Mouse (Mus musculus): ENCODE measurements around the gene Cgnl1. TPM values are rescaled to one million over a fixed set of nuclear protein-coding genes. Genes with fewer than 3 reads are reported as not detected.

Cgnl1 gene
- polyA plus RNA-seq, 1 experiment, result 24.6 TPM

DNA sequence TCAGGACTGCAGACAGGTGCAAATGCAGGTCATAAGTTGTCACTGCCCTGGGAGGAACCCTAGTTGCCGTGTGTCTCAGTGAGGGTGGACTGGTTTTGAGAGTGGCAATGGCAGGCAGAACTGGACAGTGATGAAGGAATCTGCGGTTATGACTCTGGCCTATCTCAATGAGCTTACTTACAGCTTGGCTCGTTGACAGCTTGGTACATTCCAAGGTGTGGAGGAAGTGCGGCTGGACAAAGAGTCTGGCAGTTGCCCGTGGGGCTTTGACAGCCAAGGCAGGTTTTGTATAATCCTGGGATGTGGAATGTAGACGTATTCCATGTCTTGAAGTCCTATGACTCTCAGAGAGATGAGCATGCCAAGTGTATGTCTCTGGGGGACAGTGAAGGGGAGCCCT lies 162.4 kb downstream of the Cgnl1 start:
- TF ChIP-seq CTCF (IDR thresholded peaks at IDR 0.05; ENCODE audit: borderline replicate concordance, insufficient read depth, low read length) (no peak), POLR2A (IDR thresholded peaks at IDR 0.05; ENCODE audit: low read depth, low read length) (no peak)
- H3K4me1 ChIP-seq (ENCODE audit: control insufficient read depth, insufficient read depth, low read length), result no peaks in the 10 kb centered on the region
- no peak overlapping the region for H3K4me3 ChIP-seq (ENCODE audit: insufficient read depth, low read length)
- H3K27ac ChIP-seq (ENCODE audit: insufficient read depth, low read length), result no peak overlapping the region

DNA sequence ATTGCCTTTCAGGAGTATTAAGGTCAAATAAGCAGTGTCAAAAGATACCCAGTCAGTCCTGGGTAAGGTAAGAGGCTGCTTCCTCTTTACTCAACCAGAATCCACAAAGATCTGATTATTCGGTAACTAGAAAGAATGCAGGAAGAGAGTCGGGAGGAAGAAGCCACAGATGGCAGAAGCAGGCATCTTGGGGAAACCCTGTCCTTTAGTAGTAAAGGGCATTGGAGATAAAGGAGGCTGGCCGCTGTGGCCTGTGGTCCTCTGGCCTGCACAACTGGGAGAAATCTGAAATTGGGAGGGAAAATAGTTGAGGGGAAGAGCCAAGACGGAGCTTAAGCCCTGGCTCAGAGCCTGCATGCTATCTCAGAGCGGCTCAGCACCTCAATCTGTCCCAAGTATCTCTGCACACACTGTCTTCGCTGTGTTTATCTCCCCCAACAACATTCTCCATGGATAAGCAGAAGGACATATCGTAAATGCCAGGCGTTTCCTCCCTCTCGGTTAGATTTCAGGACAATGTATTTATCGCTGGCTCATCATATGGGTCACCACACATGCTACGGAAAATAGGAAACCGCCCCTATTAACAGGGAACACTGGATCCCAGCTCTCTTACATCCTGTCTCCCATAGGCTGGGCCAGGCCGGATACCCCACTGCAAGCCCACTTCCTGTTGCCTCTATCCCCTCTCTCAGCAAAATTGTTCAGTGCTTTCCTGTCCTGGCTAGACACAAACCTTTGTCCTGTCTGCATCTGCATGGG lies 164.9 kb downstream of the Cgnl1 start:
- Histone ChIP-seq H3K4me3 (ENCODE audit: insufficient read depth, low read length) (no peak overlapping the region), H3K27ac (ENCODE audit: insufficient read depth, low read length) (no peak overlapping the region), H3K4me1 (ENCODE audit: control insufficient read depth, insufficient read depth, low read length) (no peaks in the 10 kb centered on the region)
- TF ChIP-seq CTCF (IDR thresholded peaks at IDR 0.05; ENCODE audit: borderline replicate concordance, insufficient read depth, low read length) (no peak), POLR2A (IDR thresholded peaks at IDR 0.05; ENCODE audit: low read depth, low read length) (no peak)

DNA sequence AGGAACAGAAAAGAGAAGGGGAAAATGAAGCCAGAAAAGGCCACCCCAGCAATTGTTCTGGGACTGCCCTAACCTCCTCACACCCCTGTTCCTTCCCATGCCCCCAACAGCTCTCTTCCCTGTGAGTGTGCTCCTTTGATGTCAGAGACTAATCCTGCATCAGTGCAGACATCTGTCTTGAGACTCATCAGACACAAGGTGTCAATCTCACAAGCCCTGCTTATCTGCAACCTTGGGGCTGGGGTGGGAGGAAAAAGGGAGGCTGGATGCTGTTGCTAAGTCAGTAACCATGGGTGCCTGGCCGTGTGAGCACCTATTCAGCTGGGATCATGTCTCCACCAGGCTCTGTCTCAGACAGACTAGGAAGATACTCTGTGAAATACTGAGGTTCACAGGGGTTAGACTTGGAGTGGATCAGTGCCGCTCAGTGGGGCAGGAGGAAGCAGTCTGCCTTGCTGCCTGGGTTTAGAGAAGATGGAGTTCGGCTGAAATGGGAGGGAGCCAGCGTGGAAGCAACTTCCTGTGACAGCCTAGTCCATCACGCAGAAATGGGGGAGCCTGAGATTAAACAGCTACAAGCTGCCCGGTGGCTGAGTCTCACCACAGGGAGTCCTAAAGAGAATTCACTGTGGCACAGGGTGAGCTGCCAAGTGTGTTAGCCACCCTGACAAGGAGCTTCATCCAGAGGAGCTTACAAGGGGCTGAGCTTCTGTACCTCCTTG lies 166.3 kb downstream of the Cgnl1 start:
- H3K4me3 ChIP-seq (ENCODE audit: insufficient read depth, low read length), result no peak overlapping the region
- no peak overlapping the region for H3K27ac ChIP-seq (ENCODE audit: insufficient read depth, low read length)
- no peaks in the 10 kb centered on the region for H3K4me1 ChIP-seq (ENCODE audit: control insufficient read depth, insufficient read depth, low read length)
- TF ChIP-seq CTCF (IDR thresholded peaks at IDR 0.05; ENCODE audit: borderline replicate concordance, insufficient read depth, low read length) (no peak), POLR2A (IDR thresholded peaks at IDR 0.05; ENCODE audit: low read depth, low read length) (no peak)

DNA sequence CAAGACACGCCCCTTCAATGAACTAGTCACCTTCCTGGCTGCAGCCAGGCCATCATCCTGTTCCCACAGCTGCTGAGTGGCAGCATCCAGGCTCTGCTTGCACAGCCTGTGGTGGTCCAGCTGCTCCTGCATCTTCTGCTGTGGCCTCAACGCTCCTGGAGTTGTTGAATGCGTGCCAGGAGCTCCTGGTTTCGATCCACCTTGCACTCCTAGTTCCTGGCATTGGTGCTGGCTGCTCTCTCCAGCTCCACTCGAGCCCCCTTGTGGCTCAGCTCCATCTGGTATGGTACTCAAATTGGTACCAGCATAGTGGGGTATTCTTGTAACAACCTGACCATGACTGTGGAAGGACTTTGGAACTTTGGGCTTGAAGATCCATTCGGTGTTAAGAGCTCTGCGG lies 171.5 kb downstream of the Cgnl1 start:
- no peak overlapping the region for H3K4me3 ChIP-seq (ENCODE audit: insufficient read depth, low read length)
- TF ChIP-seq CTCF (IDR thresholded peaks at IDR 0.05; ENCODE audit: borderline replicate concordance, insufficient read depth, low read length) (no peak), POLR2A (IDR thresholded peaks at IDR 0.05; ENCODE audit: low read depth, low read length) (no peak)
- no peak overlapping the region for H3K27ac ChIP-seq (ENCODE audit: insufficient read depth, low read length)
- no peaks in the 10 kb centered on the region for H3K4me1 ChIP-seq (ENCODE audit: control insufficient read depth, insufficient read depth, low read length)

DNA sequence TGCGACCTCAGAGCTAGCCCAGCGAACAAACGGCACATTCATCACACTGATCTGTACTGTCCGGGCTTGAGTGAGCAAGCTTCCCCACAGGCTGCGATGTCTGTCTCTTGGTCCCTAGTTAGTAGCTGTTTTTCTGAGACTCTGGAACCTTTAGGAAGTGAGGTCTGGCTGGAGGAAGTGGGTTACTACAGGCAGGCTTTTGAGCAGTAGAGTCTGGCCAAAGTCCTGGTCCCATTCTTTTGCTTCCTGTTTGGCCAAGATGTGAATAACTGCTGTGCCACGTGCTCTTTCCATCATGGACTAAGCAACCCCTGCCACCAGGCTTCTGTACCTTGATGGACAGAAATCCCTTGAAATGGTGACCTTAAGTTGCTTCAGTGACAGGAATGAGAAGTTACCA lies 174.5 kb downstream of the Cgnl1 start:
- TF ChIP-seq CTCF (IDR thresholded peaks at IDR 0.05; ENCODE audit: borderline replicate concordance, insufficient read depth, low read length) (no peak), POLR2A (IDR thresholded peaks at IDR 0.05; ENCODE audit: low read depth, low read length) (no peak)
- Histone ChIP-seq H3K27ac (ENCODE audit: insufficient read depth, low read length) (no peak overlapping the region), H3K4me1 (ENCODE audit: control insufficient read depth, insufficient read depth, low read length) (no peaks in the 10 kb centered on the region), H3K4me3 (ENCODE audit: insufficient read depth, low read length) (no peak overlapping the region)

DNA sequence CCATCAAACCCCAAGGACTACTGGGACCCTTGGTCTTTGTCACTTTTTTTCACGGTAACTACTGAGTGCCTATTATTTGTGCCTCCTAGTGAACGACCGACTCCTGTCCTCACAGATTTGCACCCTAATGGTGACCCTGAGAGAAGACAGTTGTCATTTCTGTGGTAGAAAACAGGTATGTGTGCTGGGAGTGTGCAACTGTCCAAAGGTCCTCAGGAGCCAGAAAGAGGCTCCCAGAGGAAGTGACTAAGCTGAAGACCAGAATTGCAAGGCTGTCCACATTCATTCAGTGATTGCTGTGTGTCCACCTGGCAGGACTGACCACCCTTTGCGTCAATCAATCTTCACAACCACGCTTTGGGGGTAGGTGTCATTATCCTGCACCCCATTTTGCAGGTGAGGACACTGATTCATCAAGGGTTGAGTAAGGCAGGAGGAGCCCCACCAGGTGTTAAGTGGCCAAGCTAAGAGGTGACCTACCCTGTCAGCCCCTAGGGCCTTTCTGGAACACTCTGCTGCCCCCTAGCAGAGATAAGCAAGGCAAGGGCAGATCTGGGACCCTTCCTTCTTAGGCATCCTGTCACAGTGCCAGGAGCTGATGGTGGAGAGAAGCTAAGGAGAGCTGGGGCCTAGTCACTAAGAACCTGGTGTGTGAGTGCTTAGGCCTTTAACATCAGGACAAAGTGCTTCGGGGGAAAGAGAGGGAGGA lies 178.7 kb downstream of the Cgnl1 start:
- Histone ChIP-seq H3K4me3 (ENCODE audit: insufficient read depth, low read length) (peak overlapping the region; percentile 19), H3K4me1 (ENCODE audit: control insufficient read depth, insufficient read depth, low read length) (no peaks in the 10 kb centered on the region), H3K27ac (ENCODE audit: insufficient read depth, low read length) (no peak overlapping the region)
- no peak for TF ChIP-seq POLR2A (IDR thresholded peaks at IDR 0.05; ENCODE audit: low read depth, low read length)
- TF ChIP-seq CTCF (IDR thresholded peaks at IDR 0.05; ENCODE audit: borderline replicate concordance, insufficient read depth, low read length), result no peak

DNA sequence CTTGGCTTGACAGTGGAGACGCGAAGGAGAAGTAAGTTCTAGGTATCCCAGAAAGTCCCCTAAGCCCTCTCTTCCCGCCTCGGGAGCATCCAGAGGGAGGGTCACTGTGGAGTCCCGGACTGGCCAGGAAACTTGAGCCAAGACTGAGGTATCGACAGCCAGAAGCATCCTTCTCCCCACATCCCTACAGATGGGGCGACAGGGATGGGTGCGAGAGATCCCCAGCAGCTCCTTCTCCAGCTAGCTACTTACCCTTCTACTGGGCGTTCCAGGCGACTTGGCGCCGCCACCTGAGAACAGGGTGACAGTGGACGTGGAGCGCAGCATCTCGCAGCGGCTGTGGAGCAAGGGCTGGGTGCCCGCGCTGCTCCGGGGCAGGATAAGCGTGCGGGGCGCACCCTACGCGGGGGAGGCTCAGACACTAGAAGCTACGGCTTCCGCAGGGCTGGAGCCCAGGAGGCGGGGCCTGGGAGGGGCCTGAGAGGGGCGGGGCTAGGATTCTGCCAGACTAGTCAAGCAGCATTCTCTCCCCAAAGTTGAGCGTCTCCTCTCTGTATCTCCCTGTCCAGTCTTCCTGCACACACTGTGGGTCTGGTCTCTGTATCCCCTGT lies 179.4 kb downstream of the Cgnl1 start, which contains the start of gene Myzap:
Gene Myzap (minus strand): TSS at position 423 of the 611 bp plus-strand sequence.
- peak within 1 kb of the TSS; percentile 46 for H3K4me3 ChIP-seq (ENCODE audit: insufficient read depth, low read length)
- H3K27ac ChIP-seq (ENCODE audit: insufficient read depth, low read length), result no peak within 1 kb of the TSS
- no peaks in the 10 kb centered on the region for H3K4me1 ChIP-seq (ENCODE audit: control insufficient read depth, insufficient read depth, low read length)
- TF ChIP-seq CTCF (IDR thresholded peaks at IDR 0.05; ENCODE audit: borderline replicate concordance, insufficient read depth, low read length), result no peak
- TF ChIP-seq POLR2A (IDR thresholded peaks at IDR 0.05; ENCODE audit: low read depth, low read length), result peak; percentile 60

DNA sequence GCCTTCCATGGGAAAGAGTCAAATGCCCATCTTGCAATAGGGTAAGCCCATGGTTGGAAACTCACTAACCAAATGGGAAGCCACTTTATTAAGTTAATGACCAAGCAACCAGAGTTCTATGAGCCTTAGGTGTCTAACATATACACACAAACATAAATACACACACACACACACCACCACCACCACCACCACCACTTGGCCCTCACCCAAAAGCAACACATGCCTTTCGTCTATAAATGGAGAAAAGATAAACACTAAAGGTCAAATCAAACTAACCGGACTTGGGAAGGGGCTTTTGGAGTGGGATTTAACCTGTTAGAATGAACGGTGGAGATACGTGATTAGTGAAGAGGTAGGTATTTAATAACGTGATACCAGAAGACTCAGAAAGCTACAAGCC lies 180.3 kb downstream of the Cgnl1 start:
- Histone ChIP-seq H3K4me3 (ENCODE audit: insufficient read depth, low read length) (no peak overlapping the region), H3K4me1 (ENCODE audit: control insufficient read depth, insufficient read depth, low read length) (no peaks in the 10 kb centered on the region), H3K27ac (ENCODE audit: insufficient read depth, low read length) (no peak overlapping the region)
- TF ChIP-seq CTCF (IDR thresholded peaks at IDR 0.05; ENCODE audit: borderline replicate concordance, insufficient read depth, low read length), result no peak
- no peak for TF ChIP-seq POLR2A (IDR thresholded peaks at IDR 0.05; ENCODE audit: low read depth, low read length)

DNA sequence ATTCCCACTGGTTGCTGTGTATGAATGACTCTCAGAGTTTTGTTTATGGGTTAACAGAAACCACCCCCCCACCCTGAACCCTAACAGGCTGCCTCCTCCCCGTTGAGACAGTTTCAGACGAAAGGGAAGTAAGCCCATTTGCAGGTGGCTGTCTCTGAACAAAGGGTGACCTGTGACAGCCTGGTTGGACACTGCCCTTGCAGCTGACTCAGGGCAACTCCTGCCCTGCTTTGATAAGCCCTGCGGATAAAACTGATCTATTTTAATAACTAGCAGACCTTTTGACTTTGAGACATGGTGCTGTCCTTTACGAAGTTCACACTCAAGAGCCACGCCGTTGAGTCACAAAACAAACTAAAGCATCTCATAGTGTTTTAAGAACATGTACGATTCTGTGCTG lies 181.6 kb downstream of the Cgnl1 start:
- Histone ChIP-seq H3K4me3 (ENCODE audit: insufficient read depth, low read length) (no peak overlapping the region), H3K4me1 (ENCODE audit: control insufficient read depth, insufficient read depth, low read length) (no peaks in the 10 kb centered on the region), H3K27ac (ENCODE audit: insufficient read depth, low read length) (no peak overlapping the region)
- TF ChIP-seq POLR2A (IDR thresholded peaks at IDR 0.05; ENCODE audit: low read depth, low read length) (no peak), CTCF (IDR thresholded peaks at IDR 0.05; ENCODE audit: borderline replicate concordance, insufficient read depth, low read length) (no peak)

All from embryonic fibroblast, embryonic 13.5 days (primary cell).